Mouse (Mus musculus) kidney, embryonic 15.5 days (tissue): Measurements from ENCODE around the gene Rel. TPM values are rescaled to one million over a fixed set of nuclear protein-coding genes. Genes with fewer than 3 reads are reported as not detected.

Source experiments
- ATAC-seq: fragments of 200-750 bp; cut with Nextera tagmentation; replicated peaks from 2 replicates; pipeline ENCODE4 v1.8.0; 2017; ENCODE audit warnings: moderate TSS enrichment; ENCODE audit not compliant: low FRiP score
- H3K27ac ChIP-seq: fragments of 300-500 bp; sonication (generic); 2 replicates; pipeline ENCODE4 v1.5.1; 2015; ENCODE audit warnings: mild to moderate bottlenecking, inconsistent platforms
- H3K27me3 ChIP-seq: fragments of 300-500 bp; sonication (generic); 2 replicates; pipeline ENCODE4 v1.6.1; 2015; ENCODE audit warnings: inconsistent platforms
- H3K36me3 ChIP-seq: fragments of 300-500 bp; sonication (generic); 2 replicates; pipeline ENCODE4 v1.6.1; 2015; ENCODE audit warnings: inconsistent platforms
- H3K4me1 ChIP-seq: fragments of 300-500 bp; sonication (generic); 2 replicates; pipeline ENCODE4 v1.6.1; 2015; ENCODE audit warnings: inconsistent platforms
- H3K4me2 ChIP-seq: fragments of 300-500 bp; sonication (generic); 2 replicates; pipeline ENCODE4 v1.6.1; 2015; ENCODE audit warnings: moderate library complexity, mild to moderate bottlenecking, inconsistent platforms
- H3K4me3 ChIP-seq: fragments of 300-500 bp; sonication (generic); replicated peaks from 2 replicates; pipeline ENCODE4 v1.5.1; 2015; ENCODE audit warnings: mild to moderate bottlenecking, inconsistent platforms
- H3K9ac ChIP-seq: fragments of 300-500 bp; sonication (generic); 2 replicates; pipeline ENCODE4 v1.6.1; 2015; ENCODE audit warnings: mild to moderate bottlenecking, inconsistent platforms
- H3K9me3 ChIP-seq: fragments of 300-500 bp; sonication (generic); replicated peaks from 2 replicates; pipeline ENCODE4 v1.6.1; 2016; ENCODE audit warnings: inconsistent platforms
- WGBS: fragments of 180-500 bp; shearing (Covaris S2); methylation state at CpG from one replicate; pipeline ENCODE4 v1.1.7; 2015; ENCODE audit warnings: mixed read lengths; 5-methylcytosine and 5-hydroxymethylcytosine counted together
- polyA plus RNA-seq: library from polyadenylated mRNA; unstranded; fragments of >200 nt; fragmentation: Nextera tagmentation; extraction: Ambion mirVana; gene quantifications from 2 replicates; pipeline ENCODE4 v1.2.1, GENCODE M21; 2015

The Rel gene
- polyA plus RNA-seq, 1 experiment from 2014 or later: 0.60 TPM

DNA sequence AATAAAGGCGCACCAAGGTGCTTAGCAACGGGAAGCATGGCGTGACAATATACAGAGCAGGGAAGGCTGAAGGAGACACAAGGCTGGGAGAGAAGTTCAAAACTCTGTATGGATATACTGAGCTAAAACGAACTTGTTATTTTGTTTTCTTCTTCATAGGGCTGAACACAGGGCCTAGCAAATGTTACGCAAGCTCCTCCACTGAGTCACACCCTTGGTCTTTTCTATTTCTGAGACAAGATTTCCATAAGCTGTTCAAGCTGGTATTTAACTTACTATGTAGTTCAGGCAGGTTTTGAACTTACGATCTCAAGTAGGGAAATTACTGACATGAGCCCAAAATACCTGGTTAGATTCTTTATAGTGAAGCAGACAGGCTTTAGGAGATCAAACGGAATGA lies 29.4 kb downstream of the Rel start:
- Histone ChIP-seq H3K9me3 (no peaks in the 10 kb centered on the region), H3K4me1 (no peaks in the 10 kb centered on the region), H3K4me2 (no peak overlapping the region), H3K36me3 (peaks cover 6% of the 10 kb centered on the region; the same call in 1 of the 2 replicates), H3K27me3 (no peaks in the 10 kb centered on the region), H3K27ac (no peak overlapping the region), H3K4me3 (no peak overlapping the region), H3K9ac (no peak overlapping the region)
- 91% methylated on average over 7 of the region's 7 CpGs for WGBS
- ATAC-seq: no peak

GRCm38 (mm10) chr11:23740895-23741294 lies 29.9 kb downstream of the Rel start:
- H3K27ac ChIP-seq: no peak overlapping the region
- no peaks in the 10 kb centered on the region for H3K9me3 ChIP-seq
- H3K4me1 ChIP-seq: no peaks in the 10 kb centered on the region
- WGBS: 78% methylated on average over 4 of the region's 4 CpGs
- no peak overlapping the region for H3K4me3 ChIP-seq
- no peaks in the 10 kb centered on the region for H3K27me3 ChIP-seq
- peaks cover 6% of the 10 kb centered on the region; the same call in 1 of the 2 replicates for H3K36me3 ChIP-seq
- H3K9ac ChIP-seq: no peak overlapping the region
- no peak overlapping the region for H3K4me2 ChIP-seq
- no peak for ATAC-seq

DNA sequence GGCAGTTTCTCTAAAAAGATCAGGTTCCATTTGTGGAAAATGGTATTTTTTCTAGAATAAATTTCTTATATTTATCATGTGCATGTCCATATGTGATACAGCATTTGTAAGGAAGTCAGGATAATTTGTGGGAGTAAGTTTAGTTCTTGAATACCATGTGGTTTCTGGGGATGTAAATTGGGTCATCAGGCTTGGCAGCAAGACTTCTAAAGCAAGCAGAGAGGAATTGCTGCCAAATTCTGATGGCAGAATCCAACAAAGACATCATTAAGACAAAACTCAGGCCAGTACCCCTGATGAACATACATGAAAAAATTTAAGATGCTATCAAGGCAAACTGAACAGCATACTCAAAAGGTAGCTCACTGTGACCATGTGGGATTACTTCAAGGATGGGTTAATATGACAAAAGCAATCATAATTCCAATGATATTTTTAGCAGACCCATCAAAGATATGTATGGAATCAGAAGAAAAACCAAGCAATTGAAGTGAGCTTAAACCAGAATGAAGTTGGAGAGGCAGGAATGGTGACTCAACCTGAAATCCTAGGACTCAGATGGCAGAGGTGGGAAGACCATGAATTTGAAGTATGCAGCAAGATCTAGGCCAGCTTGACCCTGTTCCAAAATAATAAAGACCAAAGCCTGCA lies 34.8 kb downstream of the Rel start:
- Histone ChIP-seq H3K27ac (no peak overlapping the region), H3K4me1 (no peaks in the 10 kb centered on the region), H3K9me3 (no peaks in the 10 kb centered on the region), H3K9ac (no peak overlapping the region), H3K27me3 (no peaks in the 10 kb centered on the region), H3K4me3 (no peak overlapping the region), H3K36me3 (peaks cover 13% of the 10 kb centered on the region), H3K4me2 (no peak overlapping the region)
- no peak for ATAC-seq

- Histone ChIP-seq H3K27ac (no peak overlapping the region), H3K4me2 (no peak overlapping the region), H3K36me3 (peaks cover 18% of the 10 kb centered on the region), H3K27me3 (no peaks in the 10 kb centered on the region), H3K4me3 (no peak overlapping the region), H3K4me1 (no peaks in the 10 kb centered on the region), H3K9me3 (no peaks in the 10 kb centered on the region), H3K9ac (no peak overlapping the region)
- 91% methylated on average over 6 of the region's 6 CpGs for WGBS
- no peak for ATAC-seq
These were observed 36.0 kb downstream of the Rel start for GRCm38 (mm10) chr11:23734749-23735286.

DNA sequence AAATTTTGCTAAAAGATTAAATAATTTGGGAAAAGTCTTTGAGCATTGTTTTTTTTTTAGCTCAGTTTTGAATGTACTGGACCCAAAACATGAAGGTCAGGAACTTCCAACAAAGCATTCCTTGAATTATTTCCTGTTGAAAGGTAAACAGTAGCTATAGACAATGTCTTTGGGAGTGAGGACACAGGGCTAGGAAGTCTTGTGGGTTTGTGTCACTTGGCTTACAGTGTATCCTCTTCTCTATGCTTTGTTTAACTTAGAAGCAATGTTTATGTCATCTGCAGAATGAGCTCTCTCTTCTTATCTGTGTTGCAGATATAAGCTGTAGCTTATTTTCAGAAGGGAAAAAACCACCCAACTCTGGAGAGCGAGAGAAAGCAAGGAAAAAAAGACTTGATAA lies 37.9 kb downstream of the Rel start:
- WGBS: 91% methylated on average over 1 of the region's 1 CpGs
- Histone ChIP-seq H3K9ac (no peak overlapping the region), H3K4me2 (no peak overlapping the region), H3K4me1 (no peaks in the 10 kb centered on the region), H3K4me3 (no peak overlapping the region), H3K27me3 (no peaks in the 10 kb centered on the region), H3K36me3 (peaks cover 35% of the 10 kb centered on the region), H3K9me3 (no peaks in the 10 kb centered on the region), H3K27ac (no peak overlapping the region)
- ATAC-seq: no peak

- ATAC-seq: no peak
These were observed 40.6 kb downstream of the Rel start for GRCm38 (mm10) chr11:23730120-23730519.

GRCm38 (mm10) chr11:23728186-23728585 lies 42.6 kb downstream of the Rel start:
- ATAC-seq: no peak
- no peaks in the 10 kb centered on the region for H3K4me1 ChIP-seq
- H3K9ac ChIP-seq: no peak overlapping the region
- WGBS: 95% methylated on average over 2 of the region's 2 CpGs
- peaks cover 64% of the 10 kb centered on the region for H3K36me3 ChIP-seq
- H3K4me3 ChIP-seq: no peak overlapping the region
- no peaks in the 10 kb centered on the region for H3K27me3 ChIP-seq
- no peak overlapping the region for H3K4me2 ChIP-seq
- H3K9me3 ChIP-seq: no peaks in the 10 kb centered on the region
- H3K27ac ChIP-seq: no peak overlapping the region

More at GRCm38 (mm10) chr11:23730120-23730519, 40.6 kb downstream of the Rel start:
- no peak overlapping the region for H3K9ac ChIP-seq
- no peaks in the 10 kb centered on the region for H3K9me3 ChIP-seq
- no peak overlapping the region for H3K4me3 ChIP-seq
- H3K36me3 ChIP-seq: peaks cover 56% of the 10 kb centered on the region
- H3K4me2 ChIP-seq: no peak overlapping the region
- H3K4me1 ChIP-seq: no peaks in the 10 kb centered on the region
- no peak overlapping the region for H3K27ac ChIP-seq
- H3K27me3 ChIP-seq: no peaks in the 10 kb centered on the region
- 94% methylated on average over 4 of the region's 4 CpGs for WGBS

- Histone ChIP-seq H3K36me3 (peaks cover 69% of the 10 kb centered on the region), H3K9me3 (no peaks in the 10 kb centered on the region), H3K9ac (no peak overlapping the region), H3K27me3 (no peaks in the 10 kb centered on the region), H3K4me2 (no peak overlapping the region), H3K4me1 (no peaks in the 10 kb centered on the region), H3K4me3 (no peak overlapping the region), H3K27ac (no peak overlapping the region)
- ATAC-seq: no peak
- WGBS: 87% methylated on average over 2 of the region's 2 CpGs
These were observed 44.3 kb downstream of the Rel start for GRCm38 (mm10) chr11:23726441-23726840.

- no peak overlapping the region for H3K27ac ChIP-seq
- H3K9ac ChIP-seq: no peak overlapping the region
- peaks cover 70% of the 10 kb centered on the region for H3K36me3 ChIP-seq
- 91% methylated on average over 2 of the region's 2 CpGs for WGBS
- no peak overlapping the region for H3K4me3 ChIP-seq
- no peaks in the 10 kb centered on the region for H3K9me3 ChIP-seq
- no peak for ATAC-seq
- no peak overlapping the region for H3K4me2 ChIP-seq
- H3K4me1 ChIP-seq: no peaks in the 10 kb centered on the region
- H3K27me3 ChIP-seq: no peaks in the 10 kb centered on the region
These were observed 44.9 kb downstream of the Rel start for GRCm38 (mm10) chr11:23725850-23726249.

GRCm38 (mm10) chr11:23722326-23722725 lies 48.4 kb downstream of the Rel start:
- Histone ChIP-seq H3K4me2 (no peak overlapping the region), H3K4me3 (no peak overlapping the region), H3K27ac (no peak overlapping the region), H3K9me3 (no peaks in the 10 kb centered on the region), H3K4me1 (no peaks in the 10 kb centered on the region), H3K27me3 (no peaks in the 10 kb centered on the region), H3K36me3 (peaks cover 78% of the 10 kb centered on the region), H3K9ac (no peak overlapping the region)
- 40% methylated on average over 2 of the region's 2 CpGs for WGBS
- ATAC-seq: no peak

GRCm38 (mm10) chr11:23719825-23720224 lies 50.9 kb downstream of the Rel start:
- Histone ChIP-seq H3K36me3 (peaks cover 80% of the 10 kb centered on the region), H3K9ac (no peak overlapping the region), H3K4me2 (no peak overlapping the region), H3K9me3 (no peaks in the 10 kb centered on the region), H3K27me3 (no peaks in the 10 kb centered on the region), H3K4me1 (no peaks in the 10 kb centered on the region), H3K4me3 (no peak overlapping the region), H3K27ac (no peak overlapping the region)
- no peak for ATAC-seq
- 88% methylated on average over 3 of the region's 3 CpGs for WGBS

DNA sequence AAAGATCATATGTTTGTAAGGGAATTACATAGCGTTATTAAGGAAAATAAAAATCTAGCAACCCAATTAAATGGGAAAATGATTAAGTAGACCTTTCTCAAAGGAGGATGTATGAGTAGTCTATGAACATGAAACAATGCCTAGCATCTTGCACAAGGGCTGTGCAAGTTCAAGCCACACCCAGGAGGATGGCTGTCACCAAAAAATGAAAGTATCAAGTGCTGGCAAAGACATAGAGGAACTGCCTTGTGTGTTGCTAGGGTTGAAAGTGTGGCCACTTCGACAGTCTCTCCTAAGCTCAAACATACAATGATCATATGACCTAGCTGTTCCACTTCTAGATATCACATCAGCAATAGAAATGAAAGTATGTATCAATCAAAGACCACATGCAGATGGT lies 51.9 kb downstream of the Rel start:
- no peak for ATAC-seq
- Histone ChIP-seq H3K27me3 (no peaks in the 10 kb centered on the region), H3K36me3 (peaks cover 82% of the 10 kb centered on the region)

DNA sequence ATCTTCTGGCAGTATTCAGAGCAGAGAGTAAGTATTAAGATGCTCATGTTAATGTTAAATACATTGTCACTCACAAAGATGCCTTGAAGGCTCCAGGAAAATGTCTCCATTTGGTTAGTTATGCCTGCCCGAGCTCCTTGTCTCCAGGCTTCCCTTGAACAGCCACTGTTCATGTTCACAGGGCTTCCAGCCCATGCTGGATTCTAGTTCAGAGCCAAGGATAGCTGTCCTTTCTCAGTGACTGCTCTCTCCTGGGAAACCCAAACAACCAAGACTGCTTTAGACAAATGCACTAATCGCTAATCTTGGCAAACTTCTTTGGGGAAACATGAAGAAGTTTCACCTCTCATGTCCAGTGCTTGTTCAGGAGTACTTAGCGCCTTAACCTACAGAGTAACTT lies 58.5 kb downstream of the Rel start:
- no peak for ATAC-seq
- no peak overlapping the region for H3K4me2 ChIP-seq
- no peaks in the 10 kb centered on the region for H3K4me1 ChIP-seq
- no peak overlapping the region for H3K9ac ChIP-seq
- WGBS: 95% methylated on average over 3 of the region's 3 CpGs
- no peak overlapping the region for H3K4me3 ChIP-seq
- H3K27me3 ChIP-seq: no peaks in the 10 kb centered on the region
- H3K36me3 ChIP-seq: peaks cover 88% of the 10 kb centered on the region
- no peaks in the 10 kb centered on the region for H3K9me3 ChIP-seq
- no peak overlapping the region for H3K27ac ChIP-seq

More for the DNA sequence above, 51.9 kb downstream of the Rel start:
- WGBS: 94% methylated on average over 2 of the region's 2 CpGs
- H3K4me2 ChIP-seq: no peak overlapping the region
- no peaks in the 10 kb centered on the region for H3K9me3 ChIP-seq
- no peaks in the 10 kb centered on the region for H3K4me1 ChIP-seq
- no peak overlapping the region for H3K9ac ChIP-seq
- no peak overlapping the region for H3K4me3 ChIP-seq
- H3K27ac ChIP-seq: no peak overlapping the region
